Mouse (Mus musculus) liver, postnatal 0 days (tissue): ENCODE results near the gene Cuedc1.
A peak's percentile ranks its signal among the peaks of the same experiment; 100 is the strongest.

ENCODE experiments used
- CTCF ChIP-seq: sonication (generic); IDR thresholded peaks from 2 replicates; pipeline ENCODE4 v1.5.1; 2016; ENCODE audit warnings: antibody characterized with exemption, low read depth
- EP300 ChIP-seq: IDR thresholded peaks from 2 replicates; pipeline ENCODE4 v1.6.1; 2016; ENCODE audit warnings: antibody characterized with exemption, low read depth, mild to moderate bottlenecking

GRCm38 (mm10) chr11:88145214-88146006, 47.6 kb downstream of the Cuedc1 start:
- TF ChIP-seq CTCF = no peak
- peak; percentile 53; the same call in 1 of the 2 replicates for TF ChIP-seq EP300
